Mouse (Mus musculus) CH12.LX (cell line): ENCODE results near the gene Itprip. TPM values are rescaled to one million over a fixed set of nuclear protein-coding genes. Genes with fewer than 3 reads are reported as not detected.

Experiments
- DNase-seq: peaks from one replicate; pipeline ENCODE4 v3.0.0-alpha.2; 2013; ENCODE audit errors: extremely low read depth
- H3K27ac ChIP-seq: 2 replicates; pipeline ENCODE4 v1.5.1; 2012; ENCODE audit warnings: low read depth, mild to moderate bottlenecking, control low read depth, moderate library complexity; ENCODE audit not compliant: insufficient read depth
- H3K27me3 ChIP-seq: replicated peaks from 2 replicates; pipeline ENCODE3; 2012; ENCODE audit warnings: inconsistent platforms
- H3K36me3 ChIP-seq, 2 experiments: replicated peaks in 1 of 2; 2 replicates each; pipeline versions ENCODE3 to v1.6.1; 2012; ENCODE audit warnings: inconsistent platforms in 1 of 2, low read length in 1 of 2, mild to moderate bottlenecking in 1 of 2, mixed read lengths in 1 of 2, moderate library complexity in 1 of 2; ENCODE audit not compliant: control insufficient read depth in 1 of 2, insufficient read depth in 1 of 2
- H3K4me1 ChIP-seq, 2 experiments: 2 replicates each; pipeline ENCODE4 v1.6.1; 2012; ENCODE audit warnings: inconsistent platforms in 1 of 2, moderate library complexity in 1 of 2; ENCODE audit not compliant: insufficient read depth in 2 of 2, control insufficient read depth in 1 of 2
- H3K4me2 ChIP-seq: 2 replicates; pipeline ENCODE4 v1.6.1; 2012; ENCODE audit warnings: low read depth, mild to moderate bottlenecking, control low read depth; ENCODE audit not compliant: poor library complexity, insufficient read depth, severe bottlenecking
- H3K4me3 ChIP-seq, 3 experiments: fragments of 150-350 bp in 1 of 3; sonication (generic) in 1 of 3; replicated peaks in 1 of 3; 2 replicates each; pipeline versions ENCODE3 to v1.5.1; 2011 to 2012; ENCODE audit warnings: low read depth in 2 of 3, low read length in 2 of 3, mild to moderate bottlenecking in 2 of 3, moderate library complexity in 2 of 3, control low read depth in 1 of 3, improper control_type of control experiment in 1 of 3, inconsistent platforms in 1 of 3, mixed read lengths in 1 of 3; ENCODE audit not compliant: poor library complexity in 1 of 3
- H3K79me2 ChIP-seq: replicated peaks from 2 replicates; pipeline ENCODE4 v1.6.1; 2012; ENCODE audit warnings: mild to moderate bottlenecking, moderate library complexity; ENCODE audit not compliant: control insufficient read depth, poor library complexity, insufficient read depth, severe bottlenecking; ENCODE audit errors: extremely low read depth
- H3K9ac ChIP-seq: 2 replicates; pipeline ENCODE4 v1.6.1; 2012; ENCODE audit warnings: low read depth, mild to moderate bottlenecking, control low read depth, moderate library complexity; ENCODE audit not compliant: insufficient read depth
- H3K9me3 ChIP-seq: replicated peaks from 2 replicates; pipeline ENCODE3; 2012; ENCODE audit warnings: low read length, inconsistent platforms, mixed read lengths
- CTCF ChIP-seq, 2 experiments: IDR thresholded peaks in 1 of 2; conservative IDR thresholded peaks in 1 of 2; 2 replicates each; pipeline ENCODE4 v1.5.1; 2011 to 2012; ENCODE audit warnings: low read depth in 2 of 2, low read length in 2 of 2, improper control_type of control experiment in 1 of 2, inconsistent platforms in 1 of 2, mild to moderate bottlenecking in 1 of 2, moderate library complexity in 1 of 2
- E2F4 ChIP-seq: IDR thresholded peaks from 2 replicates; pipeline ENCODE4 v1.6.1; 2011; ENCODE audit warnings: low read depth, low read length, improper control_type of control experiment; ENCODE audit not compliant: insufficient replicate concordance
- ELF1 ChIP-seq: IDR thresholded peaks from 2 replicates; pipeline ENCODE4 v1.6.1; 2014; ENCODE audit warnings: low read depth, mild to moderate bottlenecking, inconsistent platforms, low read length, improper control_type of control experiment
- KAT2A ChIP-seq: IDR thresholded peaks from 2 replicates; pipeline ENCODE4 v1.6.1; 2012; ENCODE audit warnings: low read length, improper control_type of control experiment, inconsistent platforms; ENCODE audit not compliant: insufficient replicate concordance
- MAZ ChIP-seq: IDR thresholded peaks from 2 replicates; pipeline ENCODE4 v1.6.1; 2012; ENCODE audit warnings: low read depth, mild to moderate bottlenecking, inconsistent platforms, low read length, improper control_type of control experiment, moderate library complexity
- MEF2A ChIP-seq: IDR thresholded peaks from 2 replicates; pipeline ENCODE4 v1.6.1; 2014; ENCODE audit warnings: low read depth, mild to moderate bottlenecking, inconsistent platforms, low read length, improper control_type of control experiment, borderline replicate concordance
- NRF1 ChIP-seq: IDR thresholded peaks from 2 replicates; pipeline ENCODE4 v1.6.1; 2014; ENCODE audit warnings: low read depth, mild to moderate bottlenecking, inconsistent platforms, low read length, improper control_type of control experiment, moderate library complexity
- PAX5 ChIP-seq: IDR thresholded peaks from 2 replicates; pipeline ENCODE4 v1.6.1; 2012; ENCODE audit warnings: low read length, inconsistent platforms, mixed read lengths
- POLR2A ChIP-seq: IDR thresholded peaks from 2 replicates; pipeline ENCODE4 v1.6.1; 2011; ENCODE audit warnings: low read depth, mild to moderate bottlenecking, improper control_type of control experiment, low read length
- RAD21 ChIP-seq: IDR thresholded peaks from 2 replicates; pipeline ENCODE4 v1.6.1; 2011; ENCODE audit warnings: low read depth, mild to moderate bottlenecking, low read length, improper control_type of control experiment, moderate library complexity
- RCOR1 ChIP-seq: conservative IDR thresholded peaks from 2 replicates; pipeline ENCODE4 v1.6.1; 2012; ENCODE audit warnings: low read depth, mild to moderate bottlenecking, inconsistent platforms, low read length, improper control_type of control experiment
- SMC3 ChIP-seq: IDR thresholded peaks from 2 replicates; pipeline ENCODE4 v1.6.1; 2011; ENCODE audit warnings: low read depth, low read length, improper control_type of control experiment
- USF1 ChIP-seq: IDR thresholded peaks from 2 replicates; pipeline ENCODE4 v1.6.1; 2014; ENCODE audit warnings: low read depth, mild to moderate bottlenecking, inconsistent platforms, low read length, improper control_type of control experiment
- USF2 ChIP-seq: conservative IDR thresholded peaks from 2 replicates; pipeline ENCODE4 v1.6.1; 2011; ENCODE audit warnings: low read depth, low read length, improper control_type of control experiment
- ZC3H11A ChIP-seq: IDR thresholded peaks from 2 replicates; pipeline ENCODE4 v1.6.1; 2012; ENCODE audit warnings: low read depth, mild to moderate bottlenecking, inconsistent platforms, low read length, improper control_type of control experiment
- ZNF384 ChIP-seq: IDR thresholded peaks from 2 replicates; pipeline ENCODE4 v1.6.1; 2012; ENCODE audit warnings: low read depth, low read length, improper control_type of control experiment, inconsistent platforms
- dilution Hi-C: fragments of 300-500 bp; cut with MboI; formaldehyde crosslinking; loops from 2 replicates; pipeline ENCODE4 v1.14.3; 2020; ENCODE audit warnings: low sequenced_read_pairs; ENCODE audit not compliant: extremely low pct_unique_long_range_greater_than_20kb, extremely low pct_ligation_motif_present
- in situ Hi-C: fragments of 300-500 bp; cut with MboI; formaldehyde crosslinking; loops from 3 replicates; pipeline ENCODE4 v1.14.3; 2019; ENCODE audit warnings: low sequenced_read_pairs, low pct_ligation_motif_present, low pct_unique_long_range_greater_than_20kb, mixed read lengths
- polyA plus RNA-seq: library from polyadenylated mRNA; unstranded; fragments of >175 nt; gene quantifications from 2 replicates; pipeline ENCODE4 v1.2.1, GENCODE M21; 2012; ENCODE audit warnings: low read depth; ENCODE audit not compliant: insufficient read length
- total RNA-seq, 2 experiments: library from RNA; depleted of rRNA; stranded (reverse); fragments of 300-350 nt in 1 of 2; fragments of >200 nt in 1 of 2; gene quantifications; 2 replicates each; pipeline ENCODE4 v1.2.3; 2012 to 2014

Gene Itprip
- total and polyA plus RNA-seq, 3 experiments: 9.5 to 10.9 (median 9.9) TPM

DNA sequence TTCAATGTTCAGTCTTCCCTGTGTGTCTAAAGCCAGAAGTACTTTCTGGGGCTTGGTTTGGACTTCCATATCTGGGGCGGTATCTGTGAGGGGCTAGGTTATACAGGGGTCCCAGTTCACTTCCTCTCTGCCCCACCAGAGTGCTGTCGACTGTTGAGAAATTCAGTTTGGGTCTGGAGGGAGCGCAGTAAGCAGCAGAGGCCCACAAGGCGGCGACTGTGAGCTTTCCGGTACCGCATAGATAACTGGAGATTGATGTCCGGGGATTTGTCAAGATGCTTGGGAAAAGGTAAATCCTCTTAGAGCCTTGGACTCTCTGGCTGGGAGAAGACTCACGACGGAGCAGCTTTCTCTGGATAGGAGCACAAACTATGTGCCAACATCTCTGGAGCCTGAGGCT, 47.6 kb downstream of the Itprip start:
- DNase-seq: no peak
- Histone ChIP-seq H3K27me3 (peaks cover 4% of the 10 kb centered on the region), H3K4me3 (no peak overlapping the region), H3K9ac (no peak overlapping the region), H3K4me2 (no peak overlapping the region), H3K79me2 (no peaks in the 10 kb centered on the region), H3K4me1 (no peaks in the 10 kb centered on the region), H3K27ac (no peak overlapping the region), H3K36me3 (no peaks in the 10 kb centered on the region), H3K9me3 (no peaks in the 10 kb centered on the region)
- dilution Hi-C loops (no loop called here), in situ Hi-C loops (loop anchor here (25.0 kb wide), 1 partner anchor 509 kb away; no protein-coding TSS in a partner anchor)
- TF ChIP-seq CTCF (conservative IDR thresholded peaks at IDR 0.05 in 1 of 2, IDR thresholded peaks at IDR 0.05 in 1 of 2; ENCODE audit: low read depth in 2 of 2, low read length in 2 of 2): peak; percentile 10 to 69; a peak in 2 of 4 replicates
- TF ChIP-seq RAD21: peak; percentile 14
- no peak for TF ChIP-seq ELF1
- no peak for TF ChIP-seq ZC3H11A
- peak; percentile 51; the same call in 1 of the 2 replicates for TF ChIP-seq SMC3

GRCm38 (mm10) chr19:47870102-47870666, 48.9 kb downstream of the Itprip start:
- in situ Hi-C loops (loop anchor here (25.0 kb wide), 1 partner anchor 508 kb away; no protein-coding TSS in a partner anchor), dilution Hi-C loops (no loop called here)
- Histone ChIP-seq H3K4me1 (peaks cover 2 to 4% of the 10 kb centered on the region in 2 experiments; a peak in 3 of 4 replicates), H3K27me3 (peaks cover 4% of the 10 kb centered on the region), H3K9me3 (no peaks in the 10 kb centered on the region), H3K36me3 (no peaks in the 10 kb centered on the region), H3K4me3 (no peak overlapping the region), H3K27ac (no peak overlapping the region), H3K9ac (no peak overlapping the region), H3K4me2 (no peak overlapping the region), H3K79me2 (no peaks in the 10 kb centered on the region)
- no peak for DNase-seq
- TF ChIP-seq USF1 (no peak), RCOR1 (no peak), KAT2A (no peak), NRF1 (no peak), PAX5 (no peak), MAZ (no peak), USF2 (no peak), POLR2A (no peak), E2F4 (no peak), ZC3H11A (no peak), MEF2A (no peak), CTCF (conservative IDR thresholded peaks at IDR 0.05 in 1 of 2, IDR thresholded peaks at IDR 0.05 in 1 of 2; ENCODE audit: low read depth in 2 of 2, low read length in 2 of 2) (no peak), ZNF384 (no peak)
